ENCODE assay signal across 16 mouse cellular contexts in genomic region chr4:95716137-95716536, GRCm38 (mm10).
"Had no signal": no experiment of that assay in that cellular context is flagged by ENCODE, and none has a peak within 500 bp of the region (broad histone marks: within the 10 kb centered on the region; RNA-seq: fewer than 3 reads in every experiment).

No protein-coding gene starts in this region.

- DNase-seq: kidney, postnatal 25 days; layer of hippocampus, adult 9-11 months; liver; lung, adult 18-20 months; lung, postnatal 10 days; lung, postnatal 36 days; thymus, postnatal 25 days had no signal

- H3K4me1 ChIP-seq: limb, embryonic 10.5 days; liver, embryonic 12.5 days; liver, embryonic 15.5 days; midbrain, embryonic 12.5 days; stomach, embryonic 15.5 days had no signal

- H3K4me3 ChIP-seq: layer of hippocampus, adult 2 months; limb, embryonic 10.5 days; limb, embryonic 13.5 days; liver, embryonic 12.5 days; liver, embryonic 15.5 days; lung, embryonic 15.5 days; midbrain, embryonic 12.5 days; stomach, embryonic 15.5 days had no signal

- H3K27ac ChIP-seq: kidney, postnatal 0 days; layer of hippocampus, adult 2 months; limb, embryonic 10.5 days; limb, embryonic 13.5 days; liver, embryonic 12.5 days; liver, embryonic 15.5 days; lung, embryonic 15.5 days; midbrain, embryonic 12.5 days; stomach, embryonic 15.5 days had no signal
